Mouse (Mus musculus): ENCODE measurements around the gene Acsl1.

- no peak for TF ChIP-seq POLR2A (IDR thresholded peaks at IDR 0.05; ENCODE audit: borderline replicate concordance, control insufficient read depth, low read depth, low read length)
- no peak for TF ChIP-seq CTCF (IDR thresholded peaks at IDR 0.05; ENCODE audit: control insufficient read depth, insufficient read depth, low read length)
Observed at GRCm38 (mm10) chr8:46474120-46474519, 3.3 kb downstream of the Acsl1 start.

All from bone marrow, adult 2 months (tissue).